Mouse (Mus musculus): ENCODE data around the gene Mapk8ip3. TPM values are rescaled to one million over a fixed set of nuclear protein-coding genes. Genes with fewer than 3 reads are reported as not detected.

Gene Mapk8ip3
- polyA plus RNA-seq, 2 experiments, result 41.4 to 186 TPM

DNA sequence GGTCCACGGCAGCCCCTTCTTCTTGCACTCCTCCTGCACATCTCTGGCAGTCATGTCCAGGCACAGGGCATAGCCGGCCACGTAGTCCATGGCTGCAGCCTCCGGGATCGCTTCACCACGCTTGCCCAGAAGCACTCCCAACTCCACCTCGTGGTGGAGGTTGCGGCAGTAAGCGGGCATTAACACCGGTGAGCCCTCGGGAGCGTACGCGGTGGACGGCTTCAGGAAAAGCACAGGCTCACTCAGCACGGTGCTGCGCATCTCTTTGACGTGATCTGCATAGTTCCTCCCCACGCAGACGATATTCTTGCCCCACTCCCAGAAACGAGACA, 87.1 kb downstream of the Mapk8ip3 start:
- Histone ChIP-seq H3K4me1 (ENCODE audit: control insufficient read depth, insufficient read depth, low read length) (peaks cover 11% of the 10 kb centered on the region), H3K36me3 (ENCODE audit: control insufficient read depth, insufficient read depth, low read length) (peaks cover 13% of the 10 kb centered on the region), H3K27me3 (ENCODE audit: control insufficient read depth, insufficient read depth, low read length) (no peaks in the 10 kb centered on the region), H3K27ac (replicated peaks; ENCODE audit: low read depth, low read length) (peak overlapping the region; percentile 81), H3K4me2 (replicated peaks; ENCODE audit: low read depth, low read length, severe bottlenecking) (peak overlapping the region; percentile 95), H3K9ac (ENCODE audit: low read depth, low read length, severe bottlenecking) (peak overlapping the region; percentile 66), H3K4me3 (replicated peaks; ENCODE audit: low read length) (peak overlapping the region; percentile 66), H3K9me3 (ENCODE audit: control insufficient read depth, low read length) (no peaks in the 10 kb centered on the region)
- DNase-seq (ENCODE audit: low spot score) (no peak), ATAC-seq (ENCODE audit: low FRiP score, low read depth) (peak; percentile 51)
- 0 out of 2 replicates have a peak, but pooled peaks have one; percentile 19 for TF ChIP-seq POLR2A (IDR thresholded peaks at IDR 0.05; ENCODE audit: borderline replicate concordance, extremely low read depth, insufficient read depth, insufficient read length)
- 0% methylated on average over 21 of the region's 21 CpGs for WGBS

DNA sequence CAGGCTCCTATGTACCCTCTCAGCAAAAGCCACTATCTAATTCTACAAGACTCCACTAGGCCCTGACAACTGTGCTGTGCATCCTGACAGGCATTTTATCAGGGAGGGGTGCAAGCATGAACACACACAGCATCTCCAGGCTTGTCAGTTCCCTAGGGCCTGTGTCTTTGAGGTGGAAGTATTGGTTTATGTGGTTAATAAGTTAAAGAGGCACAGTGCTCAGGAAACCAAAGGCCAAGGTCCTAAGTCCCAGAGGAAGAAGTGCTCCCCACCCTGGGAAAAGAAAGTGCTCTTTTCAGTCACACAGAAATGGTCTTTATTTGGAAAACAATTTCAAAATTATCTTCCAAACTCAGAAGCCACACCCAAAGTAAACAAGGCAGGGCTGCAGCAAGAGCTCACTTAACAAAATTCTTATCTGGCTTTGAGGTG, 88.2 kb downstream of the Mapk8ip3 start:
- no peak for DNase-seq (ENCODE audit: low spot score)
- peak overlapping the region; percentile 95; the same call in 1 of the 2 replicates for H3K4me2 ChIP-seq (replicated peaks; ENCODE audit: low read depth, low read length, severe bottlenecking)

DNA sequence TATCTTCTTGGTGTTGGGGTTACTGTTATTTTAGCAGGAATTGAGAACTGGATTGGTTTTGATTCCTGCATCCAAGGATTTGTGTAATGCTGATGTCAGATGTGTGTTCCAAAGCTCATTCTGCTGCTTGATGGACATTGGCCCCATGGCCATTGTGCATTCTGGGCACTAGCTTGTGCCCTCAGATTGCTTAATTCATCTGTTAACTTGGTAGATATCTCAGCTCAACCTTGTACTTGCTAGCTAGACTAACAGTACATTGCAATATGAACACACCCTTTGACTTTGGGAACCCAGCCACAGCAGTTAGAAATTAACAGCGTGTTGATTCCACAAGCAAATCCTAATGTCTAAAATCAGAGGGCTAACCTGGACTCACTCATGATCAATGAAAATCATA, 89.4 kb downstream of the Mapk8ip3 start:
- DNase-seq (ENCODE audit: low spot score) (no peak), ATAC-seq (ENCODE audit: low FRiP score, low read depth) (no peak)
- Histone ChIP-seq H3K4me3 (replicated peaks; ENCODE audit: low read length) (no peak overlapping the region), H3K9me3 (ENCODE audit: control insufficient read depth, low read length) (no peaks in the 10 kb centered on the region), H3K27me3 (ENCODE audit: control insufficient read depth, insufficient read depth, low read length) (no peaks in the 10 kb centered on the region), H3K4me2 (replicated peaks; ENCODE audit: low read depth, low read length, severe bottlenecking) (no peak overlapping the region), H3K4me1 (ENCODE audit: control insufficient read depth, insufficient read depth, low read length) (peaks cover 11% of the 10 kb centered on the region), H3K36me3 (ENCODE audit: control insufficient read depth, insufficient read depth, low read length) (no peaks in the 10 kb centered on the region), H3K27ac (replicated peaks; ENCODE audit: low read depth, low read length) (no peak overlapping the region), H3K9ac (ENCODE audit: low read depth, low read length, severe bottlenecking) (no peak overlapping the region)
- TF ChIP-seq POLR2A (IDR thresholded peaks at IDR 0.05; ENCODE audit: borderline replicate concordance, extremely low read depth, insufficient read depth, insufficient read length), result no peak
- 88% methylated on average over 1 of the region's 1 CpGs for WGBS

More for the DNA sequence above, 88.2 kb downstream of the Mapk8ip3 start:
- no peak for ATAC-seq (ENCODE audit: low FRiP score, low read depth)
- peak overlapping the region; percentile 66; the same call in 1 of the 2 replicates for H3K4me3 ChIP-seq (replicated peaks; ENCODE audit: low read length)
- H3K9me3 ChIP-seq (ENCODE audit: control insufficient read depth, low read length), result no peaks in the 10 kb centered on the region
- no peaks in the 10 kb centered on the region for H3K27me3 ChIP-seq (ENCODE audit: control insufficient read depth, insufficient read depth, low read length)
- TF ChIP-seq POLR2A (IDR thresholded peaks at IDR 0.05; ENCODE audit: borderline replicate concordance, extremely low read depth, insufficient read depth, insufficient read length), result no peak
- H3K4me1 ChIP-seq (ENCODE audit: control insufficient read depth, insufficient read depth, low read length), result peaks cover 11% of the 10 kb centered on the region
- H3K36me3 ChIP-seq (ENCODE audit: control insufficient read depth, insufficient read depth, low read length), result peaks cover 9% of the 10 kb centered on the region
- H3K9ac ChIP-seq (ENCODE audit: low read depth, low read length, severe bottlenecking), result no peak overlapping the region
- no peak overlapping the region for H3K27ac ChIP-seq (replicated peaks; ENCODE audit: low read depth, low read length)

DNA sequence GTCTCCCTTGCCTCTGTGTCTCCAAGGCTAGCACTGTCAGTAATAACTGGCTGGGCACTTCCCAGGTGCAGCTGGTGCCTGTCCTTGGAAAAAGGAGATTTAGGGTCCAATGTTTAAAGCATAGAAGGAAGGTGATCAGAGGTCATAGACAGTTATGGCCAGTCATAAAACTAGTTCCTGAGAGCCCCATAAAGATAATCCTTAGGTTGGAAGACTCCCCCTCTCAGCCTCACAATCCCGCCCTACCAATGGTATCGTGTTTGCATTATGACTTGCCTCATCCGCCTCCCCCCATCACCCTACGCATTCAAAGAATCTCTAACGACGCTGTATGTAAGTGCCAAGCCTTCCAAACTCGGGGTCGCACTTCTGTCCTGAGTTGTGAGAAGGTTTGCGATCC, 92.3 kb downstream of the Mapk8ip3 start:
- WGBS, result 27% methylated on average over 9 of the region's 9 CpGs

DNA sequence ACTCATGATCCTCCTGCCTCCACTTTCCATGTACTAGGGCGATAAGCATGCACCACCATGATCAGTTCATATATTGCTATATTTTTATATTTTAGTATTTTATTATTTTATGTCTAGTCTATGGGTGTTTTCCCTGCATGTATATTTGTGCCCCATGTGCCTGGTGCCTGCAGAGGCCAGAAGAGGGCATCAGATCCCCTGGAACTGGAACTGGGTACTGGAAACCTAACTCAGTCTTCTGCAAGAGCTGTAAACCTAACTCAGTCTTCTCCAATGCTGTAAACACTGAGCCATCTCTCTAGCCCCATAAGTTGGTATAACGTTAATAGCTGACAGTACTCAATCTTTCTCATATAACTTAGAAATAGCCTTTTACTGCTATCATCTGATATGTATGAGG, 94.1 kb downstream of the Mapk8ip3 start:
- DNase-seq (ENCODE audit: low spot score) (no peak), ATAC-seq (ENCODE audit: low FRiP score, low read depth) (no peak)
- no peaks in the 10 kb centered on the region for H3K36me3 ChIP-seq (ENCODE audit: control insufficient read depth, insufficient read depth, low read length)
- no peak overlapping the region for H3K4me3 ChIP-seq (replicated peaks; ENCODE audit: low read length)
- no peak overlapping the region for H3K4me2 ChIP-seq (replicated peaks; ENCODE audit: low read depth, low read length, severe bottlenecking)
- no peak for TF ChIP-seq POLR2A (IDR thresholded peaks at IDR 0.05; ENCODE audit: borderline replicate concordance, extremely low read depth, insufficient read depth, insufficient read length)
- H3K9me3 ChIP-seq (ENCODE audit: control insufficient read depth, low read length), result no peaks in the 10 kb centered on the region
- H3K4me1 ChIP-seq (ENCODE audit: control insufficient read depth, insufficient read depth, low read length), result no peaks in the 10 kb centered on the region
- 48% methylated on average over 2 of the region's 2 CpGs for WGBS
- H3K27me3 ChIP-seq (ENCODE audit: control insufficient read depth, insufficient read depth, low read length), result no peaks in the 10 kb centered on the region
- no peak overlapping the region for H3K27ac ChIP-seq (replicated peaks; ENCODE audit: low read depth, low read length)
- no peak overlapping the region for H3K9ac ChIP-seq (ENCODE audit: low read depth, low read length, severe bottlenecking)

More for the DNA sequence above, 92.3 kb downstream of the Mapk8ip3 start:
- Histone ChIP-seq H3K9ac (ENCODE audit: low read depth, low read length, severe bottlenecking) (no peak overlapping the region), H3K4me3 (replicated peaks; ENCODE audit: low read length) (no peak overlapping the region), H3K4me1 (ENCODE audit: control insufficient read depth, insufficient read depth, low read length) (peaks cover 4% of the 10 kb centered on the region; the same call in 1 of the 2 replicates), H3K9me3 (ENCODE audit: control insufficient read depth, low read length) (no peaks in the 10 kb centered on the region), H3K36me3 (ENCODE audit: control insufficient read depth, insufficient read depth, low read length) (no peaks in the 10 kb centered on the region), H3K27me3 (ENCODE audit: control insufficient read depth, insufficient read depth, low read length) (no peaks in the 10 kb centered on the region), H3K4me2 (replicated peaks; ENCODE audit: low read depth, low read length, severe bottlenecking) (no peak overlapping the region), H3K27ac (replicated peaks; ENCODE audit: low read depth, low read length) (no peak overlapping the region)
- no peak for TF ChIP-seq POLR2A (IDR thresholded peaks at IDR 0.05; ENCODE audit: borderline replicate concordance, extremely low read depth, insufficient read depth, insufficient read length)
- ATAC-seq (ENCODE audit: low FRiP score, low read depth) (no peak), DNase-seq (ENCODE audit: low spot score) (no peak)

Other genes starting within 250 kb of the Mapk8ip3 start
- gene Syngr3, start 247.0 kb downstream of the Mapk8ip3 start, polyA plus RNA-seq (2012; rRNA removed), result 2.6 and 3.0 TPM in 2 replicates
- gene Syngr3, start 247.0 kb downstream of the Mapk8ip3 start, polyA plus RNA-seq (2014; fragmentation: Nextera tagmentation; extraction: Ambion mirVana), result 3.1 and 4.9 TPM in 2 replicates
- 27.3 and 34.2 TPM in 2 replicates for gene Gfer, start 240.8 kb downstream of the Mapk8ip3 start, polyA plus RNA-seq (2012; rRNA removed)
- gene Gfer, start 240.8 kb downstream of the Mapk8ip3 start, polyA plus RNA-seq (2014; fragmentation: Nextera tagmentation; extraction: Ambion mirVana), result 38.6 and 39.5 TPM in 2 replicates
- 9.2 and 11.9 TPM in 2 replicates for gene Noxo1, start 240.7 kb downstream of the Mapk8ip3 start, polyA plus RNA-seq (2012; rRNA removed)
- 3.8 and 4.5 TPM in 2 replicates for gene Noxo1, start 240.7 kb downstream of the Mapk8ip3 start, polyA plus RNA-seq (2014; fragmentation: Nextera tagmentation; extraction: Ambion mirVana)
- 62.1 and 72.1 TPM in 2 replicates for gene Tbl3, start 229.3 kb downstream of the Mapk8ip3 start, polyA plus RNA-seq (2012; rRNA removed)
- 62.8 and 73.9 TPM in 2 replicates for gene Tbl3, start 229.3 kb downstream of the Mapk8ip3 start, polyA plus RNA-seq (2014; fragmentation: Nextera tagmentation; extraction: Ambion mirVana)
- gene Rnf151, start 218.9 kb downstream of the Mapk8ip3 start, polyA plus RNA-seq (2012; rRNA removed), result 0.85 and 0.98 TPM in 2 replicates
- 0.19 and 0.40 TPM in 2 replicates for gene Rnf151, start 218.9 kb downstream of the Mapk8ip3 start, polyA plus RNA-seq (2014; fragmentation: Nextera tagmentation; extraction: Ambion mirVana)
- 2,709 and 3,185 TPM in 2 replicates for gene Rps2, start 218.9 kb downstream of the Mapk8ip3 start, polyA plus RNA-seq (2012; rRNA removed)
- 1,651 and 1,722 TPM in 2 replicates for gene Rps2, start 218.9 kb downstream of the Mapk8ip3 start, polyA plus RNA-seq (2014; fragmentation: Nextera tagmentation; extraction: Ambion mirVana)
- gene Ndufb10, start 212.5 kb downstream of the Mapk8ip3 start, polyA plus RNA-seq (2012; rRNA removed), result 178 and 192 TPM in 2 replicates
- 235 and 237 TPM in 2 replicates for gene Ndufb10, start 212.5 kb downstream of the Mapk8ip3 start, polyA plus RNA-seq (2014; fragmentation: Nextera tagmentation; extraction: Ambion mirVana)
- gene Rpl3l, start 209.2 kb downstream of the Mapk8ip3 start, polyA plus RNA-seq (2012; rRNA removed), result not detected in 2 replicates
- 0.19 TPM in 1 of 2 replicates, not detected in the other for gene Rpl3l, start 209.2 kb downstream of the Mapk8ip3 start, polyA plus RNA-seq (2014; fragmentation: Nextera tagmentation; extraction: Ambion mirVana)
- gene Msrb1, start 200.3 kb downstream of the Mapk8ip3 start, polyA plus RNA-seq (2012; rRNA removed), result 36.2 and 44.1 TPM in 2 replicates
- 29.8 and 29.9 TPM in 2 replicates for gene Msrb1, start 200.3 kb downstream of the Mapk8ip3 start, polyA plus RNA-seq (2014; fragmentation: Nextera tagmentation; extraction: Ambion mirVana)
- gene Hs3st6, start 184.0 kb downstream of the Mapk8ip3 start, polyA plus RNA-seq (2012; rRNA removed), result 5.3 and 8.7 TPM in 2 replicates
- gene Hs3st6, start 184.0 kb downstream of the Mapk8ip3 start, polyA plus RNA-seq (2014; fragmentation: Nextera tagmentation; extraction: Ambion mirVana), result 4.9 and 5.6 TPM in 2 replicates
- gene Meiob, start 132.7 kb downstream of the Mapk8ip3 start, polyA plus RNA-seq (2012; rRNA removed), result not detected in 2 replicates
- gene Meiob, start 132.7 kb downstream of the Mapk8ip3 start, polyA plus RNA-seq (2014; fragmentation: Nextera tagmentation; extraction: Ambion mirVana), result not detected in 2 replicates
- gene Hagh, start 96.8 kb downstream of the Mapk8ip3 start, polyA plus RNA-seq (2012; rRNA removed), result 23.9 and 25.7 TPM in 2 replicates
- gene Hagh, start 96.8 kb downstream of the Mapk8ip3 start, polyA plus RNA-seq (2014; fragmentation: Nextera tagmentation; extraction: Ambion mirVana), result 29.4 and 35.4 TPM in 2 replicates
- 12.8 and 14.8 TPM in 2 replicates for gene Fahd1, start 86.6 kb downstream of the Mapk8ip3 start, polyA plus RNA-seq (2012; rRNA removed)
- gene Fahd1, start 86.6 kb downstream of the Mapk8ip3 start, polyA plus RNA-seq (2014; fragmentation: Nextera tagmentation; extraction: Ambion mirVana), result 16.5 and 17.4 TPM in 2 replicates
- 0.10 and 0.24 TPM in 2 replicates for gene Igfals, start 71.0 kb downstream of the Mapk8ip3 start, polyA plus RNA-seq (2012; rRNA removed)
- gene Igfals, start 71.0 kb downstream of the Mapk8ip3 start, polyA plus RNA-seq (2014; fragmentation: Nextera tagmentation; extraction: Ambion mirVana), result 0.08 and 0.18 TPM in 2 replicates
- gene Nubp2, start 50.6 kb downstream of the Mapk8ip3 start, polyA plus RNA-seq (2012; rRNA removed), result 27.4 and 31.2 TPM in 2 replicates
- gene Nubp2, start 50.6 kb downstream of the Mapk8ip3 start, polyA plus RNA-seq (2014; fragmentation: Nextera tagmentation; extraction: Ambion mirVana), result 54.0 and 55.5 TPM in 2 replicates
- 49.6 and 53.4 TPM in 2 replicates for gene Spsb3, start 50.3 kb downstream of the Mapk8ip3 start, polyA plus RNA-seq (2012; rRNA removed)
- gene Spsb3, start 50.3 kb downstream of the Mapk8ip3 start, polyA plus RNA-seq (2014; fragmentation: Nextera tagmentation; extraction: Ambion mirVana), result 39.4 and 40.8 TPM in 2 replicates
- 39.1 and 43.9 TPM in 2 replicates for gene Eme2, start 41.9 kb downstream of the Mapk8ip3 start, polyA plus RNA-seq (2012; rRNA removed)
- 28.7 and 28.9 TPM in 2 replicates for gene Eme2, start 41.9 kb downstream of the Mapk8ip3 start, polyA plus RNA-seq (2014; fragmentation: Nextera tagmentation; extraction: Ambion mirVana)
- gene Mrps34, start 41.9 kb downstream of the Mapk8ip3 start, polyA plus RNA-seq (2012; rRNA removed), result 101 and 121 TPM in 2 replicates
- gene Mrps34, start 41.9 kb downstream of the Mapk8ip3 start, polyA plus RNA-seq (2014; fragmentation: Nextera tagmentation; extraction: Ambion mirVana), result 82.1 and 82.7 TPM in 2 replicates
- gene Nme3, start 40.5 kb downstream of the Mapk8ip3 start, polyA plus RNA-seq (2012; rRNA removed), result 30.3 and 36.5 TPM in 2 replicates
- gene Nme3, start 40.5 kb downstream of the Mapk8ip3 start, polyA plus RNA-seq (2014; fragmentation: Nextera tagmentation; extraction: Ambion mirVana), result 47.6 and 48.4 TPM in 2 replicates
- gene Jpt2, start 23.7 kb upstream of the Mapk8ip3 start, polyA plus RNA-seq (2012; rRNA removed), result 85.4 and 89.6 TPM in 2 replicates
- gene Jpt2, start 23.7 kb upstream of the Mapk8ip3 start, polyA plus RNA-seq (2014; fragmentation: Nextera tagmentation; extraction: Ambion mirVana), result 98.7 and 99.0 TPM in 2 replicates
- 33.5 and 41.9 TPM in 2 replicates for gene Cramp1l, start 78.8 kb upstream of the Mapk8ip3 start, polyA plus RNA-seq (2012; rRNA removed)
- gene Cramp1l, start 78.8 kb upstream of the Mapk8ip3 start, polyA plus RNA-seq (2014; fragmentation: Nextera tagmentation; extraction: Ambion mirVana), result 8.1 and 10.0 TPM in 2 replicates
- gene Ift140, start 79.1 kb upstream of the Mapk8ip3 start, polyA plus RNA-seq (2012; rRNA removed), result 18.5 and 20.4 TPM in 2 replicates
- 15.3 and 16.4 TPM in 2 replicates for gene Ift140, start 79.1 kb upstream of the Mapk8ip3 start, polyA plus RNA-seq (2014; fragmentation: Nextera tagmentation; extraction: Ambion mirVana)
- gene Tmem204, start 146.6 kb upstream of the Mapk8ip3 start, polyA plus RNA-seq (2012; rRNA removed), result 12.1 and 18.1 TPM in 2 replicates
- 17.3 and 18.5 TPM in 2 replicates for gene Tmem204, start 146.6 kb upstream of the Mapk8ip3 start, polyA plus RNA-seq (2014; fragmentation: Nextera tagmentation; extraction: Ambion mirVana)
- 41.7 and 51.0 TPM in 2 replicates for gene Telo2, start 179.0 kb upstream of the Mapk8ip3 start, polyA plus RNA-seq (2012; rRNA removed)
- gene Telo2, start 179.0 kb upstream of the Mapk8ip3 start, polyA plus RNA-seq (2014; fragmentation: Nextera tagmentation; extraction: Ambion mirVana), result 31.1 and 43.0 TPM in 2 replicates
- gene Ptx4, start 183.8 kb upstream of the Mapk8ip3 start, polyA plus RNA-seq (2012; rRNA removed), result 1.8 and 2.3 TPM in 2 replicates
- 2.0 and 2.7 TPM in 2 replicates for gene Ptx4, start 183.8 kb upstream of the Mapk8ip3 start, polyA plus RNA-seq (2014; fragmentation: Nextera tagmentation; extraction: Ambion mirVana)
- 32.4 and 40.1 TPM in 2 replicates for gene Clcn7, start 196.4 kb upstream of the Mapk8ip3 start, polyA plus RNA-seq (2012; rRNA removed)
- 21.3 and 26.3 TPM in 2 replicates for gene Clcn7, start 196.4 kb upstream of the Mapk8ip3 start, polyA plus RNA-seq (2014; fragmentation: Nextera tagmentation; extraction: Ambion mirVana)
- 0.03 TPM in 1 of 2 replicates, not detected in the other for gene Ccdc154, start 225.5 kb upstream of the Mapk8ip3 start, polyA plus RNA-seq (2012; rRNA removed)
- gene Ccdc154, start 225.5 kb upstream of the Mapk8ip3 start, polyA plus RNA-seq (2014; fragmentation: Nextera tagmentation; extraction: Ambion mirVana), result not detected in 2 replicates
- not detected in 2 replicates for gene Gm38655, start 238.5 kb upstream of the Mapk8ip3 start, polyA plus RNA-seq (2012; rRNA removed)
- not detected in 2 replicates for gene Gm38655, start 238.5 kb upstream of the Mapk8ip3 start, polyA plus RNA-seq (2014; fragmentation: Nextera tagmentation; extraction: Ambion mirVana)
- 27.1 and 27.3 TPM in 2 replicates for gene BC003965, start 247.6 kb upstream of the Mapk8ip3 start, polyA plus RNA-seq (2012; rRNA removed)
- gene BC003965, start 247.6 kb upstream of the Mapk8ip3 start, polyA plus RNA-seq (2014; fragmentation: Nextera tagmentation; extraction: Ambion mirVana), result 28.6 and 28.8 TPM in 2 replicates